Mouse (Mus musculus) ZHBTc4 (cell line): ENCODE measurements around the gene Pxn.
"Not testable (repeated sequence)": the region's sequence is repeated elsewhere in the genome, so short reads cannot be mapped to it uniquely, and the experiment has no call there.

Experiments used
- DNase-seq: peaks from one replicate; pipeline ENCODE4 v3.0.0-alpha.2; 2011; ENCODE audit warnings: low read depth, low spot score

Gene Pxn

GRCm38 (mm10) chr5:115486726-115487125 is 19.8 kb upstream of the Pxn start:
- DNase-seq = no peak

DNA sequence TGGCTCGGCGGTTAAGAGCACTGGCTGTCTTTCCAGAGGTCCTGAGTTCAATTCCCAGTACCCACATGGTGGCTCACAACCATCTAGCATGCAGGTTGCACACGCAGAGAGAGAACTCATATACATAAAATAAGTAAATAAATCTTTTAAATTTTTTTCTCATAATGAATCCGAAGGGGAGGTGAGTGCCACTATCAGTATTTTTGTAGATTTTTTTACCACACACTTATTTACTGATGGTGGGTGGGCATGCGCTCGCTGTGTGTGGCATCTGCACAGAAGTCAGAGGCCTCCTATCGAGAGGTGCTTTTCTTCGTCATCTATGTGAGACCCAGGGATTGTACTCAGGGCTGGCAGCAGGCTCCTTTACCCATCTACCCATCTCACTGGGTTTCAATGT is 19.1 kb upstream of the Pxn start:
- no peak for DNase-seq

DNA sequence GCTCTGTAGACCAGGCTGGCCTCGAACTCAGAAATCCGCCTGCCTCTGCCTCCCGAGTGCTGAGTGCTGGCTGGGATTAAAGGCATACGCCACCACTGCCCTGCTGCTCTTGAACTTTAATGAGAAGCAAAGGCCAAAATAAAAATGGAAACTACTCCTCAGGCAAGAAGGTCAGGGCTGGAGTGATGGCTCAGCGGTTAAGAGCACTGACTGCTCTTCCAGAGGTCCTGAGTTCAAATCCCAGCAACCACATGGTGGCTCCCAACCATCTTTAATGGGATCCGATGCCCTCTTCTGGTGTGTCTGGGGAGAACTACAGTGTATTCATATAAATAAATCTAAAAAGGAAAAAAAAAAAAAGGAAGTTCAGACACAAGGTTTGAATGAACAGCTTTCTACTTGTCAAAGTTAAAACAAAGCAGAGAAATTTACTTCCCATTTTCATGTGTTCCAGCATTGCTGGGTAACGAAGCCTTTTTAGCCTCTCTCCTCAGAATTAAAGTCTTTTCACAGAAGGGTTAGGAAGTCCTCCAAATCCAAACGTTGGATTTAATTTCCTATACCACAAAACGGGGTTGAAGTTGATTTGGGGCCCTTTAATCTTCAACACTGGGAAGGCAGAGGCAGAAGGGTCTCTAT is 18.4 kb upstream of the Pxn start:
- no peak for DNase-seq

GRCm38 (mm10) chr5:115488841-115489698 is 17.4 kb upstream of the Pxn start:
- DNase-seq = peak; percentile 90

DNA sequence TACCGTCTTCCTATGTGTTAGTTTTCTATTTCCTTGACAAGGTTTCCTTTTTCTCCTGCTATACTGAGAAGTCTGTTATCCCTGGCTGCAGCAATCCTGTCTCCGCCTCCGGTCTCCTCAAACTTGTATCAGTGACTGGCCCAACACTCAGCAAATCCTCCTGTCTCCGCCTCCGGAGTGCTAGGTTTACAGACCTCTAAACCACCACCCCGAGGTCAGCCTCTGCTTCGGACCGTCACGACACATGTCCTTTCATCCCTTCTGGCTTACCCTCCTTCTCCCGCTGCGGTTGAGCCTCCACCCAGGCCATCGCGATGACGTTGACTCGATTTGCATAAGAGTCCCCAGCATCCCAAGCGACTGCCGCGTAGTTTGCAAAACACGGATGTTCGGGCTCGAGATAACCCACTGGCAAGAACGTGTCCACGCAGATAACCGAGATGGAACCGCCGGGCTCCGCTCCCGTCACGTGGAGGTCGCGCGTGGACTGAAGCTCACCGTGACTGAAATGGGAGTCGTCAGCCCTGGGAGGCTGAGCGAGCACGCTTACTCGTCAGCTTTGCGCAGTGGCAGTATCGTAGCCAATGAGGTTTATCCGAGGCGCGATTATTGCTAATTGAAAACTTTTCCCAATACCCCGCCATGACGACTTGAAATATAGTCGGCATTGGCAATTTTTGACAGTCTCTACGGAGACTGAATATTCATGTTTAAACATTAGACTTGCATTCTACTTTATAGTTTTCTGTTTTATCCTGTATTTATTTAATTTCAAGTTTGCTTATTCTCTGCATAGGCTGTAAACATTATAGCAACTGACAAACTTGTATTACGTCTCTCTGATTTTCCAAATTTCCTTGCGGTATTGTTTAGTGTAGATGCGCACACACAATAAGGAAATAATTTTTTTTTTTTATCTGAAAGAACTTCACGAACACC is 16.5 kb upstream of the Pxn start:
- DNase-seq = peak; percentile 98

DNA sequence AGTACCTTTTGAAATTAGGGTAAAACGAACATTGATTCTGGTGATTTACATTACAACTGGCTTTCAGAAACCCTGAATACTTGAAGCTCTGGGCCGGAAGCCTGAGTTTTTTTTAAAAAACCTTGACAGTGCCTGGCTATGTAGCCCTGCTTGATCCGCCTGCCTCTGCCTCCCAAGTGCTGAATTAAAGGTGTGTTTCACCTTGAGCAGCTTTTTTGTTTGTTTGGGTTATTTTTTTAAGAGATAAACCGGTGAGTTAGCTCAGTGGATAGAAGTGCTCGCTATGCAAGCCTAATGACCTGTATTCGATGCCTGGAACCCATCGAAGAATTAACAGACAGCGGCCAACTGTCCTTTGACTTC is 15.9 kb upstream of the Pxn start:
- DNase-seq = peak; percentile 85

DNA sequence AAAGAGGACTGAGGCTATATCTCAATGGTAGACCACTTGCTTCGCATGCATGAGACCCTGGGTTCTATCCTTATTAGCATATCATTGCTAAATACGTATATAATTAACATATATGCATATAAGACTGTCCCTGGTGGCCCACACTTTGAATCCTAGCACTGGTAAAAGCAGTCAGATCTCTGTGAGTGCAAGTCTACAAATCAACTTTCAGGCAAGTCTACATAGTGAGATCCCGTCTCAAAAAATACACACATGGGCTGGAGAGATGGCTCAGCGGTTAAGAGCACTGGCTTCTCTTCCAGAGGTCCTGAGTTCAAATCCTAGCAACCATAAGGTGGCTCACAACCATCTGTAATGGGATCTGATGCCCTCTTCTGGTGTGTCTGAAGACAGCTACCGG is 15.4 kb upstream of the Pxn start:
- DNase-seq = peak; percentile 28

GRCm38 (mm10) chr5:115491771-115492322 is 14.6 kb upstream of the Pxn start:
- DNase-seq = peak; percentile 84

GRCm38 (mm10) chr5:115492711-115493335 is 13.7 kb upstream of the Pxn start:
- DNase-seq = peak; percentile 66

DNA sequence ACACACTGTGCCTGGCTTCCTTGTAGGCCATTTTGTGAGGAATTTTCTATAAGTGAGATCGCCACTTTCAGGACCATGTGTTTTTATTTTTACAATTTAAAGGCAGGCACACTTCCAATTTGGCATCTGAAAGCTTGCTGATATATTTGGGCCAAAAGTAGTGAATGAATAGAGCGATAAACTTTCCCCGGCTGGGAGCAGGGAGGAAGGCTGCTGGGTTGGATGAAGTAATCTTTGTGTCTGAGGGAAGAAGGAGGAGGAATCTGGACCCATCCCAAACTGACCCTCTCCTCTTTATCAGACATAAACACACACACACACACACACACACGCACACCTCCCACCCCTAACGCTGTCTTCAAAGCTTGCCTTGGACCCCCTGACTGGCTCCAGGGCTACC is 13.0 kb upstream of the Pxn start:
- DNase-seq = no peak

- DNase-seq = peak; percentile 70
Measured at GRCm38 (mm10) chr5:115495618-115496017, 10.9 kb upstream of the Pxn start.

- peak; percentile 58 for DNase-seq
Measured at GRCm38 (mm10) chr5:115497033-115497432, 9.4 kb upstream of the Pxn start.

- DNase-seq = peak; percentile 78
Measured at GRCm38 (mm10) chr5:115498307-115499240, 7.9 kb upstream of the Pxn start.

GRCm38 (mm10) chr5:115500383-115500935 is 6.0 kb upstream of the Pxn start:
- no peak for DNase-seq

GRCm38 (mm10) chr5:115503035-115503434 is 3.4 kb upstream of the Pxn start:
- DNase-seq = no peak

- DNase-seq = not testable (repeated sequence)
Measured at GRCm38 (mm10) chr5:115505617-115506016, 859 bp upstream of the Pxn start.

DNA sequence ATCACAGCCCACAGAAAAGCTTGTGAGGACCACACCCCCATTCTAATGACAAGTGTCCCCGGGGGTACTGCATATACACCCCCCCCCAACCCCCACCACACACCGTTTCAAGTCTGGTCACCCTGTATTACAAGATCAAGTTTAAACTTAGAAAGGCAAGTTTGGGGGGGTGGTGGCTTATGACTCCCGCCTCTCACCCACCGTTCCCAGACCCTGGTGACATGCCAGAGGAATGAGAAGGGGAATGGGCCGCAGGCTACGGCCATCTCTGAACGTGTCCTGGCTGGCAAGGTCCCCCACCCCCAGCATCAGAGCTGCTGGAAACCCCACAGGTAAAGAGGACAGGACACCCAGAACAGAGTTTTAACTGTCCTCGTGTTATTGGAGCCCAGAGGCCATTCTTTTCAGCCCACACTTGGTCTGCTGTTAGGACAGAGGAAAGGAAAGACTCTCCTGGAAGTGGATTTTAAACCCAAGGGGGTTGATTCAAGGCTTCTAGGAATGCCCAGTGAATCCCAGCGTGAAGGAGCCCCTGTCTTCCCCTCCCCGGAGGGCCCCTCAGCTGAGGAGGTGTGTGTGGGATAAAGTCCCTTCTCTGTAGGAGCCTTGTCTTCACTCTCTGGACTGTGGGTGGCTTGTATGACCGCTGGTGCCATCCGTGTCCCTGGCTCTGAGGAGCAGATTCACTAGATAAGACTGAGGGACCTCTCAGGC is 948 bp downstream of the Pxn start:
- no peak for DNase-seq

DNA sequence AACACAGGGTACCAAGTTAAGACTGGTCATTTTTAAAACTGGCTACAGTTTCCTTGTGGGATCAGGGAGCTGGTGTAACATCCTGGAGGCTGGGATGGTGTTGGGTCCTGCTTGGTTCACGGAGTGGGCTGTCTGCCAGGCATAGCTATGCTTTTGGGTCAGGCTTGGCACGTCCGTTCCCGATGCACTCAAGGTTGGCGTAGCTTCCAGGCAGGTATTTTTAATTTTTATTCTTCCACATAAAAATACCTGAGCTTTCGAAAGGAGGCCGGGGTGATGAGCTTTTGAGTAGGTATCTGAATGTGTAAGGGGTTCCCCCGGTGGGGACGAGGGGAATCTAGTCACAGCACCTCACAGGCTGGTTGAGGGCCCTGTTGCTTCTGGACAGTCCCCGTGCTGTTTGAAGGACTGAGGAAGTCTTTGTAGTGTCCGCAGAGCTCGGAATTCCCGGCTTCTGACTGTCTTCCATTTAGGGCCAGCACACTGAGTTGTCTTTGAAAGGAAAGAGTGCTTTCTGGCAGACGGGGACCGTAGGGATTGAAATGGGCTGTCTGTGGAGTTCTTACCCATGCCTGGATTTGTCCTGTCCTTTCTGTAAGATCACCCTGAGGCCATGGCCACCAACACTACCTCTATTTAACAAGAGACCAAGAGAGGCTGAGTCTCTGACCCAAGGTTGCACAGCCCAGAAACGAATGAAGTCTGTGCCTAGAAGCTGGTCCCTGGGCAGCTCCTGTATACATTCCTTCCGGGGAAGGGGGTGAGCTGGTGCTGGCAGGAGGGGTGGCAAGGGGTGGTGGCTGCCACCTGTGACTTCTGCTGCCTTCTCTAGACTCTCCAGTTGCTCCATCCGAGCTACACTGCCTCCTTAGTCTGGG is 1.7 kb downstream of the Pxn start:
- DNase-seq = no peak
